Mouse (Mus musculus) embryonic facial prominence, embryonic 12.5 days (tissue): ENCODE measurements at regions not wholly inside any gene's neighbourhood (a gene's known extent, or its start where the extent isn't known, plus 50 kb on each side); places are given as distances from the start of the nearest gene placed in this dataset.

Experiments
- ATAC-seq: fragments of 200-750 bp; cut with Nextera tagmentation; 2 replicates; pipeline ENCODE4 v1.8.0; 2017; ENCODE audit not compliant: insufficient number of reproducible peaks, insufficient read depth, low FRiP score, low TSS enrichment
- H3K27ac ChIP-seq: fragments of 300-500 bp; sonication (generic); 2 replicates; pipeline ENCODE4 v1.5.1; 2016; ENCODE audit warnings: mild to moderate bottlenecking
- H3K27me3 ChIP-seq: fragments of 300-500 bp; sonication (generic); 2 replicates; pipeline ENCODE4 v1.6.1; 2016; ENCODE audit warnings: mild to moderate bottlenecking, moderate library complexity
- H3K36me3 ChIP-seq: fragments of 300-500 bp; sonication (generic); 2 replicates; pipeline ENCODE4 v1.6.1; 2016; ENCODE audit warnings: mild to moderate bottlenecking
- H3K4me1 ChIP-seq: fragments of 300-500 bp; sonication (generic); 2 replicates; pipeline ENCODE4 v1.6.1; 2016
- H3K4me2 ChIP-seq: fragments of 300-500 bp; sonication (generic); replicated peaks from 2 replicates; pipeline ENCODE4 v1.6.1; 2016; ENCODE audit warnings: mild to moderate bottlenecking, moderate library complexity
- H3K4me3 ChIP-seq: fragments of 300-500 bp; sonication (generic); 2 replicates; pipeline ENCODE4 v1.5.1; 2016; ENCODE audit warnings: mild to moderate bottlenecking
- H3K9ac ChIP-seq: fragments of 300-500 bp; sonication (generic); 2 replicates; pipeline ENCODE4 v1.6.1; 2016; ENCODE audit warnings: mild to moderate bottlenecking, moderate library complexity
- H3K9me3 ChIP-seq: fragments of 300-500 bp; sonication (generic); 2 replicates; pipeline ENCODE4 v1.6.1; 2016; ENCODE audit warnings: mild to moderate bottlenecking, moderate library complexity
- WGBS: fragments of 180-500 bp; shearing (Covaris S2); methylation state at CpG from one replicate; pipeline ENCODE4 v1.1.7; 2016; 5-methylcytosine and 5-hydroxymethylcytosine counted together

DNA sequence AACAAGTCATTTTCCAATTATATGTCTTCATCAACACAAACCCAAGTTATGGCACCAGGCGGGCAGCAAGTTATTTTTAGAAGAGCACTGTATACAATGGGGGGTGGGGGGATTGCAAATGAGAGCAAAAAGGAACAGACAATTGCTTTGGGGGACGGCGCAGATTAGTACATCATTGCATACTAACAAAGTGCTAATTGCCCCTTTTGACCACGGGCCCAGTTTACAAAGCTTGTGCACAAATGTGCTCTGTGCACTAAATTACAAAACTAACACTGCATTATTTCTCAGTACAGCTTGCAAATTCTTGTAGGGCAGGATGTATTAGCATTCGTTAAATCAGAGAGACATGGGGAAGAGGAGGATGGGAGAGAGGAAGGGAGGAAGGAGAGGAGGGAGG is 116.3 kb upstream of the Cmc1 start:
- ATAC-seq, result no peak
- Histone ChIP-seq H3K9ac (no peak overlapping the region), H3K27me3 (no peaks in the 10 kb centered on the region), H3K36me3 (no peaks in the 10 kb centered on the region), H3K4me1 (no peaks in the 10 kb centered on the region), H3K27ac (no peak overlapping the region), H3K4me3 (no peak overlapping the region), H3K4me2 (no peak overlapping the region), H3K9me3 (no peaks in the 10 kb centered on the region)
- 64% methylated on average over 5 of the region's 5 CpGs for WGBS

DNA sequence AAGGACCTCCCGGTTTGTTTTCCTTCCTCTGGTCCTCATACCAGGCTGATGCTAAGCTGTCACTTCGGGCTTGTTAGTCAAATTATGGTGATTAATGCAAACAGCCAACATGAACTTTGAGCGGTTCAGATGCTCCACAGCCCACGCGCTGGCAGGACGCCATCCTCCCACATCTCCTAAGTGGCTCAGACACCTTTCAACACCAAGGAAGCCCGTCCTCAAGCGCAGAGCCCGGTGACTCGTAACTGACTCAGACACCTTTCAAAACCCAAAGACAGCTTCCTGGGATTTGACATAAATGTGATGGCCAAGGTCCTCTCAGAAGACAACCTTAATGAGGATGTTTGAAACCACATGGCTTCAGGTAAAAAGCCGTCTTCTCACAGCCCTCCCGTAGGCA is 121.7 kb upstream of the Cmc1 start:
- WGBS, result 83% methylated on average over 12 of the region's 12 CpGs
- Histone ChIP-seq H3K4me3 (no peak overlapping the region), H3K27me3 (no peaks in the 10 kb centered on the region), H3K9me3 (no peaks in the 10 kb centered on the region), H3K4me2 (no peak overlapping the region), H3K27ac (no peak overlapping the region), H3K9ac (no peak overlapping the region), H3K4me1 (no peaks in the 10 kb centered on the region), H3K36me3 (no peaks in the 10 kb centered on the region)
- no peak for ATAC-seq

DNA sequence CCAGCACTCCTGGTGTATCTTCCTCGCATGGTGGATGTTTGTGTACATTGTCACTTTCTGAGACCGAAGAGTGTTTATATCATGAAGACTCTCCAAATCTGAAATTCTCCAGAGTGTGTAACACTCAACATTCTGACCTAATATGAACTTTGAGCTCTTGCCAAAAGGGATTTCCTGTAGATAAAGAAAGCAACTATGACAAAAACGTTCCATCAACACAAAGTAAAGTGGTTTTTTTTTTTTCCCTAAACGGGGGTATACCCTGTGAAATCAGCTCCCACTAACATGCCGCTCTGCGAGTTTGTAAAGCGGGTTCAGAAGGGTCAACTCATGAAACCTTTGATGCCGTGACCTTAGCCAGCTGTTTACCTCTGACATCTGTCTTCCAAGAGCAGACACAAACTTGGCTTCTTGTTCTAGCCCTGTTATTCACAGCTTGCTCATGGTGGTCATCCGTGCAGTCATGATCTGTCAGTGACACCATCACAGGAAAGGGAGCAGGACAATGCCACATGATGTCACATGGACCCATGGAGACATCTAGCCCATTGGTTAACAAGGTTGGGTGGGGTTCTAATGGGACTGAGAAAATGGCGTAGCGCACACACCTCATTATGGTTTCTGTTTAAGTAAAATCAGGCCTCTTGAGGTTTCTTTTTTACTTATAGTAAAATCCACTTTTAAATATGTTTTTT is 122.9 kb upstream of the Cmc1 start:
- H3K9ac ChIP-seq, result no peak overlapping the region

DNA sequence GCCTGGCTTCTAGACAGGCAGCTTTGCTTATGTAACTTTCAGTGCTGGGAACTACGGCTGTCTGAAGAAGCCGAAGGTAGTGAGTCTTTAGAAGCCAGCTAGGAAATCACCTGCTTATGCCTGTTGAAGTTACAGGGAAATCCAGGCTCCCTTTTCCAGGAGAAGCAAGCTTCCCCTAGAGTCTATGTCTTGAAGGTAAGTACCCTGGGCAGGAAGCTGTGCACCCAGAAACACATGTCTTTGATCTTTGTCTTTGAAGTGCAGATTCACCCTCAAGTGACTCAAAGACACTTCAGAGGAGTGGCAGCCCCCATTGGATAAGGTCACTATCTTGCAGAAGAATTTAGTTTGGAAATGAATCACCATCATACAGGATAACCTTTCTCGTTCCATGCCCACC is 135.5 kb upstream of the Cmc1 start:
- H3K36me3 ChIP-seq, result no peaks in the 10 kb centered on the region
- no peak overlapping the region for H3K4me2 ChIP-seq
- WGBS, result 77% methylated on average over 3 of the region's 3 CpGs
- no peak overlapping the region for H3K4me3 ChIP-seq
- ATAC-seq, result no peak
- no peaks in the 10 kb centered on the region for H3K9me3 ChIP-seq
- H3K27ac ChIP-seq, result no peak overlapping the region
- no peaks in the 10 kb centered on the region for H3K27me3 ChIP-seq
- no peak overlapping the region for H3K9ac ChIP-seq
- H3K4me1 ChIP-seq, result no peaks in the 10 kb centered on the region

More for the DNA sequence above, 122.9 kb upstream of the Cmc1 start:
- no peaks in the 10 kb centered on the region for H3K4me1 ChIP-seq
- no peak overlapping the region for H3K4me3 ChIP-seq
- no peak overlapping the region for H3K27ac ChIP-seq
- no peaks in the 10 kb centered on the region for H3K36me3 ChIP-seq
- H3K9me3 ChIP-seq, result no peaks in the 10 kb centered on the region
- ATAC-seq, result no peak
- H3K4me2 ChIP-seq, result no peak overlapping the region
- H3K27me3 ChIP-seq, result no peaks in the 10 kb centered on the region
- 72% methylated on average over 11 of the region's 11 CpGs for WGBS

DNA sequence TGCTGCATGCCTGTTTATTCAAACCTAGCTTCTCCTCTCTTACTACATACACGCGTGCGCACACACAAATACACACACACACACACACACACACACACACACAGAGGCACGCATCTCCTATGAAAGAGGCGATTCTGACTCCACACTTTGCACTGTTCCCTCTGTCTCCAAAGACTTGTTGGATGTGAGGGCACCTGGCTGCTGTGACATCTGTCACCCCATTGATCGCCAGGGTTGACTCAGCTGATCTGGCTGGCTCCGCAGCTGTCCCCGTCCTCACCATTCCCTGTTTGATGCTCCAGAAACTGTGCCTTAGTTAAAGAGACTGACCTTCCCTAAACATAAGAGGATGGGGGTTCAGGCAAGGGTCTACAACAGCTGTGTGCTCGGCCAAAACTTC is 137.6 kb upstream of the Cmc1 start:
- Histone ChIP-seq H3K27me3 (no peaks in the 10 kb centered on the region), H3K27ac (no peak overlapping the region), H3K9me3 (no peaks in the 10 kb centered on the region), H3K4me2 (no peak overlapping the region), H3K36me3 (no peaks in the 10 kb centered on the region), H3K9ac (no peak overlapping the region), H3K4me3 (no peak overlapping the region), H3K4me1 (no peaks in the 10 kb centered on the region)
- no peak for ATAC-seq
- WGBS, result 88% methylated on average over 9 of the region's 9 CpGs

DNA sequence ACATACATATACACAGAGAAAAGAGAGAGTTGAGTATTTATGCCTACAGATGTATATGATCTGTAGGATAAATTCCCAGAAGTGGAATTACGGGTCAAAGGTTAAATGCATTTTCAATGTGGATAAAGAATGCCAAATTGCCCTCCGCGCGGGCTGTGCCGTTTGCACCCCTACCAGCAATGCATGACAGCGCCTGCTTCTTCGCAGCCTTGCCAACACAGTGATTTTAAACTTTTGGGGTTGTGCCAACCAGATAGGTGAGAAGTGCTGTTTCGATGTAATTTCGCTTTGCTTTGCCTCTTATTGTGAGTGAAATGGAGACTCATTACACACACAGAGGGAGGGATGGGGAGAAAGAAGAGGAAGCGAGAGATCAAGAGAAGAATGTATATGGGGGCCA is 142.9 kb upstream of the Cmc1 start:
- Histone ChIP-seq H3K36me3 (no peaks in the 10 kb centered on the region), H3K4me2 (no peak overlapping the region), H3K4me3 (no peak overlapping the region), H3K27me3 (no peaks in the 10 kb centered on the region), H3K27ac (no peak overlapping the region), H3K4me1 (no peaks in the 10 kb centered on the region), H3K9me3 (no peaks in the 10 kb centered on the region), H3K9ac (no peak overlapping the region)
- ATAC-seq, result no peak
- 81% methylated on average over 10 of the region's 10 CpGs for WGBS

DNA sequence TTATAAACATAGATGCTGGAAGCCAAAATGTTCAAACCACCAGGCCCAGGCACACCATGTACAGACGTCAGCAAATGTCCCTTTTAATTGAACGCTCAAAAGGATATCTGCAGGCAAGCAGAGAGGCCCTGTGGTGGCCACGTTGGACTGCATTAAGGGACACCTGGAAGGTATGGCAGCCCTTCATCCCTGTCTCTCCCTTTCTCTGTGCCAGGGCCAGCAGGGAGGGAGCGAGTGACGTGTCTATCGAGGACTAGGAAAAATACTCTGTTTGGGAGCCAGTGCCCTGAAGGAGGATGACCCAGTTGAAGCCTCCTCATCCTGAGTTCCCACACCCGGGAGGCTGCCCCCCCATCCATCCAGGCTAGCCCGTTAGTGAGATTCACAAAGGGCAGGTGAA is 144.0 kb upstream of the Cmc1 start:
- 73% methylated on average over 8 of the region's 8 CpGs for WGBS
- Histone ChIP-seq H3K4me2 (no peak overlapping the region), H3K4me3 (no peak overlapping the region), H3K27ac (no peak overlapping the region), H3K27me3 (no peaks in the 10 kb centered on the region), H3K4me1 (no peaks in the 10 kb centered on the region), H3K9ac (no peak overlapping the region), H3K9me3 (no peaks in the 10 kb centered on the region), H3K36me3 (no peaks in the 10 kb centered on the region)
- no peak for ATAC-seq

DNA sequence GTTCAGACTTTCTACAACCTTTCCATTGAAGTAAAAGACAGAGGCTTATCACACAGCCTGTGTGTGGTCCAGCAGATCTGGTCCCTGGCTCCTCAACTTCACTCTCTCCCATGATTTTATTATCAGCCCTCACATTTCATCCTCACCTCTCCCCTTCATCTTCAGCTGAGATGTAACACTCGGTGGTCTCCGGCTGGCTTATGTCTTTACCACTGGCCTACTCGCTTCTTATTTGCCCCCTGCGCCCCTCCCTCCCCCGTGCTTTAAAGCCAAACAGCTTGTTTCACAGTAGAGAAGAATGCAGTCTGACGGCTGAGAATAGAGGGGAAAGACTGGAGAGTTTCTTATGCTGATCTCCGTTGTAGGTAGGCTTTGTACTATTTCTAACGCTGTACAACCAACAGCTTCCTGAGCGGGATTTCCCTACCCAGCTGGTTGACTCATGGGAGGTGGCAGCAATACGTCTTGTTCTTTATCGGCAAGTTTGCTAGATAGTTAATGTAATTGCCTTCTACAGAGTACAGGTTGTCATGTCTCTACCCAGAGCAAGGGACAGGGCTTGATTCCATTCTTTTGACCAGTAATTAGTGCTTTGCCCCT is 152.9 kb upstream of the Cmc1 start:
- H3K27me3 ChIP-seq, result no peaks in the 10 kb centered on the region
- no peaks in the 10 kb centered on the region for H3K9me3 ChIP-seq
- no peak overlapping the region for H3K27ac ChIP-seq
- H3K4me3 ChIP-seq, result no peak overlapping the region
- no peak overlapping the region for H3K9ac ChIP-seq
- H3K4me2 ChIP-seq, result no peak overlapping the region
- no peaks in the 10 kb centered on the region for H3K4me1 ChIP-seq
- no peaks in the 10 kb centered on the region for H3K36me3 ChIP-seq
- ATAC-seq, result no peak
- WGBS, result 75% methylated on average over 11 of the region's 11 CpGs

DNA sequence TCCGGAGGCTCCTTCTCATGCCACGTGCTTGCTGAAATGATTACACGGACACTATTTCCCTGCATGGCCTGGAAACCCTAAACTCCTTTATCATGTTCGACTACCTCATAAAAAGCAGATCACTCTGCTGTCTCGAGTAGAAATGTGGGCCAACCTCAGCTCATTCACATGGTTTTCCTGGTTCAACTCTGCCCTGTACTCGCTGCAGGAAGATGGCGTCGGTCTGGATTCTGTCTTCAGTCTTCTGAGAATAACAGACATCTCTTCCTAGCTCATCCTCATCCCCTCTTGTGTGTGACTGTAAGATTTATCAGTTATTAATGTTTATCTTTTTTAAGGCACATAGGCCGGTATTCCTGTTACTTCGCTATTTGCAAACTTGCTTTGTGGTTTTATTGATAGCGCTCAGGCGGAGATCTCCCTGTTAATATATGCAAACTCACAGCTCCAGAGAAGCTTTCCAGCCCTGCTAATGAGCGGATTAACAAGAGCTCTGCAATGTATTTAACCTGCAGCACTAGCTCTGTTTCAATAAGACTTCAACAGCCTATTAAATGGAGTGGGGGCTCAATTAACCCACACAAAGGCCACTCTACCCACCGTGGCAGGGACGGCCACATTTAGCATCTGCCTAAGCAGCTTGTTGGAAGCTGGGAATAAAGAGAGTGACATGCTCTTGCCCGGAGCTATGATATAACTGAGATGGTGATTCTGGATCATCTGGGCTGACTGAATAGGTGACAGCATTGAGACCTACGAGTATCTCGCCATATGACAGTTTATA is 159.5 kb upstream of the Eomes start:
- ATAC-seq, result no peak
- H3K9me3 ChIP-seq, result no peaks in the 10 kb centered on the region
- H3K27me3 ChIP-seq, result no peaks in the 10 kb centered on the region
- H3K4me3 ChIP-seq, result no peak overlapping the region
- no peaks in the 10 kb centered on the region for H3K4me1 ChIP-seq
- no peaks in the 10 kb centered on the region for H3K36me3 ChIP-seq
- 84% methylated on average over 18 of the region's 18 CpGs for WGBS
- H3K4me2 ChIP-seq, result no peak overlapping the region
- H3K27ac ChIP-seq, result no peak overlapping the region
- no peak overlapping the region for H3K9ac ChIP-seq

DNA sequence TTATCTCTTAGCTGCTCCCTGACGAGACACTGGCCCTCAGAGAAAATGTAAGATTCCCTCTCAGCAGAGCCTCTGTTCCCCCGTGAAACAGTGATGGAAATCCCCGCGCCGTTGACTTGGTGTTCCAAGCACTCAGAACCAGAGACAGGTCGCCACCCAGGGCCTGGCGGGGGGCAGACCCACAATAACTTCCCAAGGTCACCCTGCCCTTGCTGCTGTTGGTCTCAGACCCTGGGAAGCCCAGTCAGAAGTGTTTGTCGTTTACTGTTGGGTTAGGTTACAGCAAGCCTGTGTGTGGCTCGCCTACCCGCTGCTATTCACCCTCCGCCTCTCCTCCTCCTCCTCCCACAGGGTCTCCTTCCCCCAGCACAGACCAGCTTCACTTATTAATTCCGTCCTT is 154.2 kb upstream of the Eomes start:
- Histone ChIP-seq H3K9me3 (no peaks in the 10 kb centered on the region), H3K27me3 (no peaks in the 10 kb centered on the region), H3K4me1 (no peaks in the 10 kb centered on the region), H3K36me3 (no peaks in the 10 kb centered on the region), H3K4me3 (no peak overlapping the region), H3K9ac (no peak overlapping the region), H3K27ac (no peak overlapping the region), H3K4me2 (no peak overlapping the region)
- 37% methylated on average over 12 of the region's 12 CpGs for WGBS
- ATAC-seq, result no peak

DNA sequence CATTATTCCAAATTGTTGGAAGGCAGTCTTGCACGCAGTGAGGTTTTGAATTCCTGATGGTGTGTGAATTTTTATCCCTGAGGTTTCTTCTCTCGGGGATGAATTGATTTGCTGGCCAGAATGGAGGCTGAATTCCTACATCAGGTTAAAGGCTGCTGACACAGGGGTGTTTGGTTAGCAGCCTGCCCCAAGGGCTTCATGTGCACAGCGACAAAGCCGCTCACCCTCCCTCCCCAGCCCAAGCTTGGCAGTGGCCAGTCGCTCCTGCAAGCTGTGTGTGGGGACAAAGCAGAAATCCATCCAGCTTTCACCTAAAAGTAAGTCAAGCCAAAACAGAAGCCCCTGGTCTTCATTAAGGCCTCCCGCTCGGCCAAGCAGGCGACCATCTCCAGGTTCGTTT is 151.4 kb upstream of the Eomes start:
- Histone ChIP-seq H3K4me2 (no peak overlapping the region), H3K27me3 (no peaks in the 10 kb centered on the region), H3K9ac (no peak overlapping the region), H3K9me3 (no peaks in the 10 kb centered on the region), H3K4me3 (no peak overlapping the region), H3K27ac (no peak overlapping the region), H3K36me3 (no peaks in the 10 kb centered on the region), H3K4me1 (no peaks in the 10 kb centered on the region)
- 56% methylated on average over 9 of the region's 9 CpGs for WGBS
- no peak for ATAC-seq

DNA sequence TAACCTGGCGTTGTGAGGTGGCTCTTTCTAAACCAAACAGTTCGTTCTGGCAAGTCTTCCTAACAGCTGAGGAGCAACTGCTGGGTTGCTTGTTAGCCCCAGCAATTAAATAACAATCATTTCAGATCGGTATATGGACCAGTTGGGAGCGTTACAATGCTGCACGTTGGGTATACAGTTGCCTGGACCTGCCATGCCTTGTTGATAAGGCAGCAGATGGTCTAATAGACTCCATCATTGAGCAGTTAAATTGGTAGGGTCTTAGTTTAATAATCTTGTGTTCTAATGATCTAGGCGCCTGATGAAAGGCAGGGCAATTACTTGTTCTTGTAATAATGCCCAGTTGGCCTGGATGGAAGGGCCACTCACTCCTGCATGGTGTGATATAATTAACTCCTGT is 150.1 kb upstream of the Eomes start:
- Histone ChIP-seq H3K27me3 (no peaks in the 10 kb centered on the region), H3K4me1 (no peaks in the 10 kb centered on the region), H3K9me3 (no peaks in the 10 kb centered on the region), H3K4me2 (no peak overlapping the region), H3K36me3 (no peaks in the 10 kb centered on the region), H3K4me3 (no peak overlapping the region), H3K27ac (no peak overlapping the region), H3K9ac (no peak overlapping the region)
- 79% methylated on average over 6 of the region's 6 CpGs for WGBS
- no peak for ATAC-seq
